Comparison of ENCODE assay signal across 8 mouse cellular contexts in the genomic region with DNA sequence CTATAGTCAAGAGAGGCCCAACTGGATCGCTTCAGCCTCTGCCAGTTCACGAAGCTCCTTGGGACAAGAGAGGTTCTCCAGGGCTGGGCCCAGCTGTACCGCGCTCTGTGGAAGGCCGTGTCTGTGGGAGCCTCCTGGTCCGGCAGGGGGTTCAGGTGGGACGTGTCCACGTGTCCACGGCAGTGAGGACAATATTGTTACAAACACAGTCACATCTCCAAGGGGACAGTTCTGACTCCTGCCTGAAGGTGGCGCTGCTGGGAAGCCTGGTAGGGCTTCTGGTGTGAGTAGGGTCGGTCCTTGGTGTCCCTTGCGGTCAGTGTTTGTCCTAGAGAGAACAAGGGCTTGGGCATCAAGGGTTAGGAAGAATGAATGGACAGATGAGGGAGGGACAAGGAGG. TPM values are rescaled to one million over a fixed set of nuclear protein-coding genes. Genes with fewer than 3 reads are reported as not detected.
DNase-seq lines count a peak whose midpoint lies in the region; ATAC-seq and TF ChIP-seq lines count a peak whose summit lies in the region.
"Had no signal": no experiment of that assay in that cellular context is flagged by ENCODE, and none has a peak within 500 bp of the region (broad histone marks: within the 10 kb centered on the region; RNA-seq: fewer than 3 reads in every experiment).

No protein-coding gene starts in this region.

- peaks cover 22% of the 10 kb centered on the region; the same call in 1 of the 2 replicates for H3K36me3 ChIP-seq in hindbrain, postnatal 0 days (ENCODE audit: insufficient read depth, low read length)
- H3K36me3 ChIP-seq in hindbrain, embryonic 13.5 days: peaks cover 65% of the 10 kb centered on the region
- H3K36me3 ChIP-seq in neural tube, embryonic 15.5 days: peaks cover 56% of the 10 kb centered on the region

- TF ChIP-seq CTCF in hindbrain, postnatal 0 days (IDR thresholded peaks at IDR 0.05; ENCODE audit: low read depth): peak; percentile 72

- no peak overlapping the region for H3K4me2 ChIP-seq in hindbrain, postnatal 0 days (ENCODE audit: low read depth, low read length)
- H3K4me2 ChIP-seq in hindbrain, embryonic 13.5 days: no peak overlapping the region
- no peak overlapping the region for H3K4me2 ChIP-seq in neural tube, embryonic 15.5 days

- no peaks in the 10 kb centered on the region for H3K4me1 ChIP-seq in hindbrain, postnatal 0 days (ENCODE audit: insufficient read depth, low read length)
- no peaks in the 10 kb centered on the region for H3K4me1 ChIP-seq in hindbrain, embryonic 13.5 days (replicated peaks)
- H3K4me1 ChIP-seq in neural tube, embryonic 15.5 days: peaks cover 20% of the 10 kb centered on the region

- no peak for ATAC-seq in hindbrain, postnatal 0 days
- no peak for ATAC-seq in hindbrain, embryonic 13.5 days (ENCODE audit: low FRiP score)
- ATAC-seq in neural tube, embryonic 15.5 days (ENCODE audit: low FRiP score): no peak

- H3K9ac ChIP-seq in hindbrain, postnatal 0 days (replicated peaks; ENCODE audit: low read length): no peak overlapping the region
- no peak overlapping the region for H3K9ac ChIP-seq in hindbrain, embryonic 13.5 days
- H3K9ac ChIP-seq in neural tube, embryonic 15.5 days (replicated peaks): no peak overlapping the region

- no peak overlapping the region for H3K4me3 ChIP-seq in hindbrain, postnatal 0 days (ENCODE audit: low read length)
- H3K4me3 ChIP-seq in hindbrain, embryonic 13.5 days: no peak overlapping the region
- H3K4me3 ChIP-seq in neural tube, embryonic 15.5 days (replicated peaks): no peak overlapping the region
- H3K4me3 ChIP-seq: myocyte had no signal

- H3K27me3 ChIP-seq in hindbrain, postnatal 0 days (ENCODE audit: insufficient read depth, low read length): no peaks in the 10 kb centered on the region
- H3K27me3 ChIP-seq in hindbrain, embryonic 13.5 days: no peaks in the 10 kb centered on the region
- H3K27me3 ChIP-seq in neural tube, embryonic 15.5 days (replicated peaks): no peaks in the 10 kb centered on the region

- WGBS in hindbrain, postnatal 0 days: 86% methylated on average over 12 of the region's 12 CpGs
- WGBS in hindbrain, embryonic 13.5 days: 87% methylated on average over 12 of the region's 12 CpGs
- WGBS in neural tube, embryonic 15.5 days: 90% methylated on average over 12 of the region's 12 CpGs

- H3K9me3 ChIP-seq in hindbrain, postnatal 0 days (ENCODE audit: low read length): no peaks in the 10 kb centered on the region
- no peaks in the 10 kb centered on the region for H3K9me3 ChIP-seq in hindbrain, embryonic 13.5 days
- no peaks in the 10 kb centered on the region for H3K9me3 ChIP-seq in neural tube, embryonic 15.5 days (replicated peaks)

- no peak overlapping the region for H3K27ac ChIP-seq in hindbrain, postnatal 0 days
- H3K27ac ChIP-seq in hindbrain, embryonic 13.5 days: no peak overlapping the region
- no peak overlapping the region for H3K27ac ChIP-seq in neural tube, embryonic 15.5 days (replicated peaks)

- DNase-seq in hindbrain, postnatal 0 days (ENCODE audit: low spot score): no peak
- peak; percentile 59 for DNase-seq in A20 (ENCODE audit: low read depth, low spot score)
- peak; percentile 53 for DNase-seq in ES-CJ7 (ENCODE audit: low read depth, low spot score)
- DNase-seq in lung, postnatal 14 days: peak; percentile 40
- DNase-seq in right cerebral cortex, adult 2 months (ENCODE audit: low spot score in 2 of 2): no peak

RNA-seq across cellular contexts. Expression of gene Gtf2ird1, which starts 33.9 kb away (rescaled TPM):
- total RNA-seq in hindbrain, postnatal 0 days (2014; rRNA removed): 46.4 and 54.4 TPM in 2 replicates
- 52.7 and 57.7 TPM in 2 replicates for polyA plus RNA-seq in hindbrain, postnatal 0 days (2015; fragmentation: Nextera tagmentation; extraction: Ambion mirVana)
- 74.5 and 76.0 TPM in 2 replicates for polyA plus RNA-seq in hindbrain, embryonic 13.5 days (2015; fragmentation: Nextera tagmentation; extraction: Ambion mirVana)
- 62.6 and 64.9 TPM in 2 replicates for polyA plus RNA-seq in neural tube, embryonic 15.5 days (2015; fragmentation: Nextera tagmentation; extraction: Ambion mirVana)

Comparison
In these comparisons a context has a peak if more than half of its experiments do, and no peak if none do; other contexts are left out.
1. DNase-seq: peak in A20 (single experiment), ES-CJ7 (single experiment) and lung, postnatal 14 days (single experiment); none in hindbrain, postnatal 0 days (single experiment) and right cerebral cortex, adult 2 months (0 of 2).